Mouse (Mus musculus) thymus, adult 2 months (tissue): Measurements from ENCODE around the gene Tab2.

Experiments
- CTCF ChIP-seq: fragments of 200-500 bp; IDR thresholded peaks from 2 replicates; pipeline ENCODE4 v1.5.1; 2012; ENCODE audit warnings: mild to moderate bottlenecking, control low read depth, low read length, moderate library complexity, borderline replicate concordance; ENCODE audit not compliant: control insufficient read depth, poor library complexity, insufficient read depth; ENCODE audit errors: extremely low read depth
- POLR2A ChIP-seq: fragments of 200-500 bp; IDR thresholded peaks from 2 replicates; pipeline ENCODE4 v1.6.1; 2012; ENCODE audit warnings: mild to moderate bottlenecking, low read length, control low read depth, moderate library complexity; ENCODE audit not compliant: control insufficient read depth, poor library complexity, insufficient read depth; ENCODE audit errors: extremely low read depth

DNA sequence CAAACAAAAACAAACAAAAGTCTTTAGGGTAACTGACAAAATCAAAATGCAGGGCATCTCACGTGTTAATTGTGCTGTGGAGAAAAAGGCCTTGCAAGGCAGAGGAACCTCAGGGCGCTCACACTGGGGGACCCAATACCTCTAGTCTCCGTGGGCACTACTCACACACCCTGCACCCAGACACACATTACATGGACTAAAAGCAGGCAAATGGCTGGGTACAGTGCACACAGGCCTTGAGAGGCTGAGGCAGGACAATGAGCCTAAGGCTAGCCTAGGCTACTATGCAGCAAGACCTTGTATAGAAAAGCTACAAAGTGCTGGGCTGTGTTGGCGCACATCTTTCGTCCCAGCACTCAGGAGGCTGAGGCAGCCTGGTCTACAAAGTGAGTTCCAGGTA is 51.9 kb downstream of the Tab2 start:
- no peak for TF ChIP-seq CTCF
- TF ChIP-seq POLR2A: no peak
